Mouse (Mus musculus) midbrain, embryonic 11.5 days (tissue): Measurements from ENCODE around the gene Myom1. TPM values are rescaled to one million over a fixed set of nuclear protein-coding genes. Genes with fewer than 3 reads are reported as not detected.
"Not testable (repeated sequence)": the region's sequence is repeated elsewhere in the genome, so short reads cannot be mapped to it uniquely, and the experiment has no call there.

Experiments
- ATAC-seq: fragments of 200-750 bp; cut with Nextera tagmentation; 2 replicates; pipeline ENCODE4 v1.8.0; 2017; ENCODE audit warnings: moderate TSS enrichment, moderate library complexity; ENCODE audit not compliant: low FRiP score
- DNase-seq: peaks from one replicate; pipeline ENCODE4 v3.0.0; 2015; ENCODE audit warnings: low spot score; ENCODE audit errors: missing footprints
- H3K27ac ChIP-seq: fragments of 300-500 bp; sonication (generic); 2 replicates; pipeline ENCODE4 v1.5.1; 2014; ENCODE audit warnings: low read depth, low read length
- H3K27me3 ChIP-seq: fragments of 300-500 bp; sonication (generic); 2 replicates; pipeline ENCODE4 v1.6.1; 2014; ENCODE audit warnings: mild to moderate bottlenecking, low read length, moderate library complexity, mixed read lengths; ENCODE audit not compliant: control insufficient read depth, insufficient read depth
- H3K36me3 ChIP-seq: fragments of 300-500 bp; sonication (generic); 2 replicates; pipeline ENCODE4 v1.6.1; 2014; ENCODE audit warnings: mild to moderate bottlenecking, low read length, moderate library complexity, mixed read lengths; ENCODE audit not compliant: control insufficient read depth, insufficient read depth
- H3K4me1 ChIP-seq: fragments of 300-500 bp; sonication (generic); 2 replicates; pipeline ENCODE4 v1.6.1; 2014; ENCODE audit warnings: low read length; ENCODE audit not compliant: control insufficient read depth, insufficient read depth
- H3K4me2 ChIP-seq: fragments of 300-500 bp; sonication (generic); 2 replicates; pipeline ENCODE4 v1.6.1; 2014; ENCODE audit warnings: mild to moderate bottlenecking, moderate library complexity
- H3K4me3 ChIP-seq: fragments of 300-500 bp; sonication (generic); 2 replicates; pipeline ENCODE4 v1.5.1; 2014; ENCODE audit warnings: low read depth, low read length
- H3K9ac ChIP-seq: fragments of 300-500 bp; sonication (generic); 2 replicates; pipeline ENCODE4 v1.6.1; 2014; ENCODE audit warnings: low read length
- H3K9me3 ChIP-seq: fragments of 300-500 bp; sonication (generic); 2 replicates; pipeline ENCODE4 v1.6.1; 2016; ENCODE audit warnings: low read length; ENCODE audit not compliant: control insufficient read depth
- WGBS: fragments of 180-500 bp; shearing (Covaris S2); extraction: QIAGEN DNeasy Blood & Tissue Kit; methylation state at CpG from one replicate; pipeline ENCODE4 v1.1.7; 2014; 5-methylcytosine and 5-hydroxymethylcytosine counted together
- polyA plus RNA-seq: library from polyadenylated mRNA; unstranded; fragments of >200 nt; fragmentation: Nextera tagmentation; extraction: Ambion mirVana; gene quantifications from 2 replicates; pipeline ENCODE4 v1.2.1, GENCODE M21; 2014

Gene Myom1
- polyA plus RNA-seq, 1 experiment from 2014 or later, result 1.3 TPM

GRCm38 (mm10) chr17:70974065-70974464, 28.4 kb upstream of the Myom1 start:
- H3K4me3 ChIP-seq, DNase-seq, ATAC-seq, H3K4me1 ChIP-seq, H3K27ac ChIP-seq, H3K4me2 ChIP-seq, H3K36me3 ChIP-seq, H3K9ac ChIP-seq, H3K9me3 ChIP-seq, H3K27me3 ChIP-seq: not testable (repeated sequence)
- WGBS, result 91% methylated on average over 14 of the region's 14 CpGs

- H3K9ac ChIP-seq, result no peak overlapping the region
- peaks cover 10% of the 10 kb centered on the region; the same call in 1 of the 2 replicates for H3K36me3 ChIP-seq
- no peak overlapping the region for H3K4me3 ChIP-seq
- H3K4me2 ChIP-seq, result no peak overlapping the region
- no peak for ATAC-seq
- WGBS, result 86% methylated on average over 6 of the region's 6 CpGs
- no peaks in the 10 kb centered on the region for H3K4me1 ChIP-seq
- H3K27ac ChIP-seq, result no peak overlapping the region
- H3K27me3 ChIP-seq, result no peaks in the 10 kb centered on the region
- DNase-seq, result no peak
- no peaks in the 10 kb centered on the region for H3K9me3 ChIP-seq
Observed at GRCm38 (mm10) chr17:70977799-70978198, 24.6 kb upstream of the Myom1 start.

- peaks cover 7% of the 10 kb centered on the region; the same call in 1 of the 2 replicates for H3K36me3 ChIP-seq
- H3K27me3 ChIP-seq, result no peaks in the 10 kb centered on the region
- no peak overlapping the region for H3K4me3 ChIP-seq
- H3K4me2 ChIP-seq, result no peak overlapping the region
- H3K9ac ChIP-seq, result no peak overlapping the region
- DNase-seq (no peak), ATAC-seq (no peak)
- 93% methylated on average over 20 of the region's 20 CpGs for WGBS
- no peaks in the 10 kb centered on the region for H3K9me3 ChIP-seq
- no peak overlapping the region for H3K27ac ChIP-seq
- no peaks in the 10 kb centered on the region for H3K4me1 ChIP-seq
Observed at GRCm38 (mm10) chr17:70979345-70980223, 22.8 kb upstream of the Myom1 start.

GRCm38 (mm10) chr17:70985501-70986354, 16.7 kb upstream of the Myom1 start:
- peaks cover 5% of the 10 kb centered on the region; the same call in 1 of the 2 replicates for H3K36me3 ChIP-seq
- H3K27ac ChIP-seq, result no peak overlapping the region
- 92% methylated on average over 15 of the region's 15 CpGs for WGBS
- H3K4me3 ChIP-seq, result no peak overlapping the region
- H3K9me3 ChIP-seq, result no peaks in the 10 kb centered on the region
- H3K27me3 ChIP-seq, result no peaks in the 10 kb centered on the region
- H3K4me1 ChIP-seq, result peaks cover 9% of the 10 kb centered on the region
- DNase-seq (no peak), ATAC-seq (no peak)
- no peak overlapping the region for H3K4me2 ChIP-seq
- H3K9ac ChIP-seq, result no peak overlapping the region

- no peak for ATAC-seq
- no peak overlapping the region for H3K4me3 ChIP-seq
- H3K4me2 ChIP-seq, result no peak overlapping the region
- H3K36me3 ChIP-seq, result peaks cover 5% of the 10 kb centered on the region; the same call in 1 of the 2 replicates
- H3K9ac ChIP-seq, result no peak overlapping the region
- whole genome bisulfite sequencing, result 90% methylated on average over 6 of the region's 6 CpGs
- no peak overlapping the region for H3K27ac ChIP-seq
- H3K4me1 ChIP-seq, result peaks cover 13% of the 10 kb centered on the region
- H3K9me3 ChIP-seq, result no peaks in the 10 kb centered on the region
- no peaks in the 10 kb centered on the region for H3K27me3 ChIP-seq
- DNase-seq, result no peak
Observed at GRCm38 (mm10) chr17:70986355-70986740, 16.1 kb upstream of the Myom1 start.

- WGBS, result 90% methylated on average over 15 of the region's 15 CpGs
- Histone ChIP-seq H3K9ac (no peak overlapping the region), H3K4me1 (peaks cover 14% of the 10 kb centered on the region), H3K4me2 (no peak overlapping the region), H3K27ac (no peak overlapping the region), H3K9me3 (no peaks in the 10 kb centered on the region), H3K27me3 (no peaks in the 10 kb centered on the region), H3K36me3 (peaks cover 4% of the 10 kb centered on the region; the same call in 1 of the 2 replicates), H3K4me3 (no peak overlapping the region)
- no peak for DNase-seq
- ATAC-seq, result no peak
Observed at GRCm38 (mm10) chr17:70986831-70987660, 15.4 kb upstream of the Myom1 start.

GRCm38 (mm10) chr17:70988337-70988767, 14.1 kb upstream of the Myom1 start:
- Histone ChIP-seq H3K9ac (no peak overlapping the region), H3K36me3 (peaks cover 6% of the 10 kb centered on the region; the same call in 1 of the 2 replicates), H3K9me3 (no peaks in the 10 kb centered on the region), H3K4me3 (no peak overlapping the region), H3K27me3 (no peaks in the 10 kb centered on the region), H3K4me1 (peaks cover 14% of the 10 kb centered on the region), H3K27ac (no peak overlapping the region), H3K4me2 (no peak overlapping the region)
- WGBS, result 93% methylated on average over 12 of the region's 12 CpGs
- no peak for DNase-seq
- ATAC-seq, result no peak

GRCm38 (mm10) chr17:70989430-70989829, 13.0 kb upstream of the Myom1 start:
- DNase-seq (no peak), ATAC-seq (no peak)
- Histone ChIP-seq H3K4me2 (peak overlapping the region; percentile 78), H3K27ac (no peak overlapping the region), H3K9me3 (no peaks in the 10 kb centered on the region), H3K4me1 (peaks cover 14% of the 10 kb centered on the region), H3K9ac (peak overlapping the region; percentile 89), H3K27me3 (no peaks in the 10 kb centered on the region), H3K36me3 (peaks cover 6% of the 10 kb centered on the region; the same call in 1 of the 2 replicates), H3K4me3 (peak overlapping the region; percentile 94)
- WGBS, result 59% methylated on average over 8 of the region's 8 CpGs
